Mouse (Mus musculus) spleen, adult 18-20 months (tissue): ENCODE results near the gene Uspl1.

Experiments used
- DNase-seq, 2 experiments: peaks; one replicate each; pipeline ENCODE4 v3.0.0; 2022; ENCODE audit warnings: mixed read lengths in 2 of 2

Gene Uspl1

DNA sequence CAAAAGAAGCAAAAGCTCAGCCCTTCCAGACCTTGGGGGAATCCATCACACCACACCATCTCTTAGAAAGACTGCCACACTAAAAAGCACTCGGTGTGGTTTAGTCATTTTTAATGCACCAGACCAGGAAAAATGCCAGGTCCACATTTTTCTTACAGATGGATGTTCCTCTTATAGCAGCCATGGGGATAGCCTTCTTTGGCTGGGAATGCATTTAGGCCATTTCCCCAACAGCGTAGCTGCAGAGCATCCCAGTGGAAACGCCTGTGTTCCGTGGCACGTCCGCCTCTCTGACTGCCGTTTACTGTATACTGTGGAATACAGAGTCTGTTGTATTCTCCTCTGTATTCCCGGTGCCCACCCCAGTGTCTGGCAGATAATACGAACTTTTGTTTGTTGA, 15.3 kb upstream of the Uspl1 start:
- no peak for DNase-seq

DNA sequence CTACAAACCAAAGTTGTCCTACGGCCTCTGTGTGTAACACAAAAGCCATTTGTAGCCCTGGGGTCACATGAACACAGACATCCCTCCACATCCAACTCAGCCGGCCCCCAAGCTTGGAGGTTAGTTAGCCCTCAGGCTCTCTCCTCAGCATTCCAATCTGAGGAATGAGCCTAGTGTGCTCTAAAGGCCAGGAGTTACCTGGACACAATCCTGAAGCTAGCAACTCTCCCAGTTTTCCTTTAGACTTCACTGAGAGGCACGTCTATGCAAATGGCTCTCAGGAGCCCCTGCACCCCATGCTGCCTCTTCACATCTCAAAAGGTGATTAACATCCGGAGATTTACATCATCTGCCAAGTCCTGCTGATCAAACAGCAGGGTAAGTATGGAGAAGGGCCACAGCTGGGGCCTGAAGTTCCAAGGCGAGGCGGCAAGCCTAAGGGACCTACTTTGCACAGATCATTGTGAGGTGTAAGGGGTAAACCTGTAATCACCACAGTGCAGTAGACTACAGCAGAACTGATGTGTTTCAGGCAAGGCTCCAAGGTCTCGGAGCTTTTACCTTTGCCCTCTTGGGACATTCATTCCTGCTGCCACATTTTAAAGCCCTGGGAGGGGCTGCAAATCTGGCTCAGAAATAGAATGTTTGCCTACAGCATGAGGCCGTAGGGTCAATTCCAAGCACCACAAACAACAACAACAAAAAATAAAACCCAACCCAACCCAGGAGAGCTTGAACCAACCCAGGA, 13.1 kb upstream of the Uspl1 start:
- no peak for DNase-seq

DNA sequence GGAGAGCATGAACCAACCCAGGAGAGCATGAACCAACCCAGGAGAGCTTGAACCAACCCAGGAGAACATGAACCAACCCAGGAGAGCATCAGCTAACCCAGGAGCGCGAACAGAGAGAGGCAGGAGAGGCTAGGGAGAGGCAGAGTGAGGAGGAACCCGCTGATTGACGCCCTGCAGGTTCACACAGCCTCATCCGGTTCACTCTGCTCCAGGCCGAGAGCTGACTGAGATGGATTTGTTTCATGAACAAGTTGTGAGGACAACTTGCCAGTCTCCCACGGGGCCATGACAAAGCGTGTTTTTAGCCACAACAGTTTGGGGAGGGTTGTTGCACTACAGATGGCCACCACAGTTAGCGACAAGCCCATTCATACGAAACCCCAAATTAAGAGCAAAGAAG, 11.9 kb upstream of the Uspl1 start:
- DNase-seq, result no peak

DNA sequence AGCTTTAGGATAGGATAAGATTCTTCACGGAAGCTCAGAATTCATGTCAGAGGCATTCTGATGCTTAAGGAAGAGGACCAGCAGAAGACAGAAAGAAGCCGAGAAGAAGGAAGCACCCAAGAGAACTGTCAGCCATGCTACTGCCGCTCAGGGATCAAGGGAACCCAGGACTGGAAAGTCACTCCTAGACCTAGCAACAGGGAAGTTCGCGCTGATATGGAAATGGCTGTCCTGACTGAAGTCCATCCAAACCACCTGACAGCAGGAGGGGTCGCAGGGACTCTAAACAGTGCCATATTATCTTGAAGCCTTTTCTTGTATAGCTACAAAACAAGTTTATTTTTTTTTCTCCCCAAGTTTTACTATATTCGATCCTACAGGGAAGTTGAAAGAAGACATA, 9.6 kb upstream of the Uspl1 start:
- no peak for DNase-seq

DNA sequence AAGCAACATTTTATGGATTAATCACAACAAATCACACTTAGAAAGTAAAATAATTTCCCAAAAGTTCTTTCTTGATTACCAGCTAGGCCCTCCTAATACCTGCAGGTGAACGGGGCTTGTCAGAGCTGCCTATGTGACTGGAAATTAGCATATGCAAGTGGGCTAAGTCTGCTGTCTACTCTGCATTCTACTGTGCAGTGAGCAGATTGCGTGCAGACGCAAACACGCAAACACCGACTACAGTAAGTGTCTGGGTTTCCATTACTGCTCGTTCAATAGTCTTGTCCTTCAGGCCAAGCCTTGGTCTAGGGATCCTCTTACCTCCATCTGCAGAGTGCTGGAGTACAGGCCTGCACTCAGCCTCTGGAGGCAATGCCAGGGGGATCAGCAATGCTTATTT, 8.4 kb upstream of the Uspl1 start:
- no peak for DNase-seq

DNA sequence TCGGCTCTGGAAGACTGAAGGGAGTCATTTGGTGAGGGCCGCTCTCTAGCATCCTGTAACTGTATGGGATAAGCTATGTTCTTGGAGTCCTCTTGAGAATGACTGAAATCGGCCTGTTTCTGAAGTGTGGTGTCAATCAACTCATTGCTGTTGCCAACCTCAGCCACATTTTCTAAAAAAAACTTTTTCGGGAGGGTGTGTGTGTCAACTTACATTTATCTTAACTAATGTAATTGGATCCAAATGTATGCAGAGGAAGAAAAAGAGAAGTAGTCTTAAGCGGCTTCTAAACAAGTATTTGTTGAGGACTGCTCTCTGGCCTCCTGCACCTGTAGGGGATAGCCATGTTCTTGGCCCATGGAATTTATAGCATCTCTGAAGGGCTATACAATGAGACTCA, 6.1 kb upstream of the Uspl1 start:
- DNase-seq, result no peak

DNA sequence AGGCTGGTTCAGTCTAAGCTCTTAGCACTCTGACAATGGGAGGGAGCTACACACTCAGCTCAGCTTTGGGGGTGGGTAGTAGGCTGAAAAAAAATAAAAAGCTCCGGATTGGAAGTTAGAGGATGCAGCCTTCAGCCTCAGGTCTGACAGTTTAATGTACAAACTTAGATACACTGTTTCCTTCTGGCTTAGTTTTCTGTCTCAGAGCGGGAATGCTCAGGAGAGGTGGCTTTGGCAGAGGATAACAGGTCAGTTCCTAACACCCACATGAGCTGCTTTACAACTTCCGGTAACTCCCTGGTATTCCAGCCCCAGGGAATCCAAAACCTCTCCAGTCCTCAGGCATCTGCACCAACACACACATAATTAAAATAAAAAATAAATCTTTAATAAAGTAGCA, 4.3 kb upstream of the Uspl1 start:
- DNase-seq, result no peak

DNA sequence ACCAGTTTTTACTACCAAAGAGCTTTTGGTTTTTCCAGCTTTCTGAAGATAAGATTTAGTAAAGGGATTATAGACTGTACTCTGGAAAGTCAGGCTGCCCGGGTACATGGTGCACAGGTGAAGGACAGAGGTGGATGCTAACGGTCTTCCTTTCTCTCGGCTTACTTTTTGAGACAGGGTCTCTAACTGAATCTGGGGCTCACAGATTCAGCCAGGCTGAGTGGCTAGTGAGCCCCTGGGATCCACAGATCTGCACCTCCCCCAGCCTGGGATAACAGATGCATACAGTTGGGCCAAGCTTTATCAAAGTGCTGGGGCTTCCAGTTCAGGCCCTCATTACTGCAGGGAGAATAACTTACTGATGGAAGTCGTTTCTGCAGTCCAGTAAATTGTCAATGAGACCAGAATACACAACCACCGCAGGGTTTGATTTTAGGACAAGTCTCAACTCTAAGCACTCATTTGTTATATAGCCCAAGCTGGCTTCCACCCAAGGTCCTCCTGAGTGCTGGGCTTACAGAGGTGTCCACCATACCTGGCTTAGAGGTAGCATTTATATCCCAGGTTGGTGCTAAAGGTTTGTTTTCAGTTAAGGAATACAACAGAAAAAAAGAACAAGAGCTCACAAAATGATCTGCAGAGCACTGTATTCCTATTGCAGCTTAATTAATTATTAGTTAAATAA, 1.8 kb upstream of the Uspl1 start:
- no peak for DNase-seq

DNA sequence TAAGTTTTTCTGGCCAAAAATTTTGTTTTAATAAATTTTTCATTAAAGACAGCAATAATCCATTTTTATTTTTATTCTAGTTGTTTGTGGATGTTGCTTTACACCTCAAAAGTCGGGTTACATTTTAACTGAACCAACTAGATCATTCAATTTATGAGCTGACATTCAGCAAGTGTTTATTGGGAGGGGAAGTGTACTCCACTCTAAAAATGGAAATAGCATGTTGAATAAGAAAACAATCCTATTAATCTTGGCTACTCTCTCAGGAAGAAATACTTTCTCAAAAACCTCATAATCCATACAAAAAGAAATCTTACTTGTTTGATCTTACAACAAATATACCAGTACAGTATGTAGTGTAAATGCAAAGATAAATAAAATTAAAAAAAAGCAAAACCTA, 1.0 kb upstream of the Uspl1 start:
- DNase-seq, result no peak

DNA sequence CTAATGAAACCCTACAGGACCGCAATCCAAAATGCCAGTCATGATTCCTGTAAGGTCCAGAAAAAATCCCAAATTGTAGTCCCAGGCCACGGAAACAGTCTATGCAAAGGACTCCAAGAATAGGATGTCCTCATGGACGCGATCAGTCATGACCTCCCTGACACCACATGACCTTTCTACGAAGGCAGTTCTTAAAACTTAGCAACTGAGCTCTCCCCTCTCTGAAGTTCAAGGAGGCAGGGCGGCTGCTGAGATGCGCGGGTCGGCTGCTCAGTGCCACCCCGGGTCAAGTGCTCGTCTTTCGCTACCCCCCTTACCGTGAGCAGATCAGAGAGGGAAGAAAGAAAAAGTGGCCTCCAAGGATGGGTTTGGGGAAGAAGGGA, 438 bp upstream of the Uspl1 start:
- DNase-seq, result no peak

DNA sequence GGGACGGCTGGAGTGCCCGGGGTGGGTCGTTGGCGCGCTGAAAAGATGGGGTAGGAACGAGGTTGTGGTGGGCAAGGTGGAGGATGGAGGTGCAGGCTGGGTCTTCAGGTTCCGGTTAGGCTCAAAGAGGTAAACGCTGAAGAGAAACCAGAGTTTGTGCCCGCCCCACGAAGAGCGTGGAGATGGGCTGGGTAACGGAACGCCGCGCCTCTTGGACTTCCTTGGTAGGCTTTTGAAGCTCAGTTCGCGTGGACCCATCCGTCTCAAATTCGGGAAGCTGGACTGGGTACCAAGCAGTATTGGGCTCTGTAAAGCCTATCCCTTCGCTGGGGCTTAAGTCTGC, 665 bp downstream of the Uspl1 start:
- DNase-seq, result peak in 1 of 2 experiments; percentile 58

DNA sequence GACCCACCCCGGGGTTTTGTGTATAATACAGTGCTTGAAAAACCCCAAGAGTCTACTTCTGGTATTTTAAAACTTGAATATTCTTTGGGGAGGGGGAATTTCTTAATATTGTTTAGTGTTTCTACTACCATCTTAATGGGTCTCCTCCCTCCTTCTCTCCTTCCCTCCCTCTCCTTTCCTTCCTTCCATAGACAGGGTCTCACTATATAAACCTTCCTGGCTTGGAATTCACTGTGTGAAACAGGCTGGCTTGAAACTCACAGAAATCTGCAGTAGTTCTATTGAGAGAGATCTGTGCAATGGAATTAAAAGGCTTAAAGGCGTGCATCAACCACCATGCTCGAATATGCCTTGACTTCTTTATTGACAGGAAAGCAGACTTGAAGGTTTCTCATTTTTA, 1.7 kb downstream of the Uspl1 start:
- no peak for DNase-seq

DNA sequence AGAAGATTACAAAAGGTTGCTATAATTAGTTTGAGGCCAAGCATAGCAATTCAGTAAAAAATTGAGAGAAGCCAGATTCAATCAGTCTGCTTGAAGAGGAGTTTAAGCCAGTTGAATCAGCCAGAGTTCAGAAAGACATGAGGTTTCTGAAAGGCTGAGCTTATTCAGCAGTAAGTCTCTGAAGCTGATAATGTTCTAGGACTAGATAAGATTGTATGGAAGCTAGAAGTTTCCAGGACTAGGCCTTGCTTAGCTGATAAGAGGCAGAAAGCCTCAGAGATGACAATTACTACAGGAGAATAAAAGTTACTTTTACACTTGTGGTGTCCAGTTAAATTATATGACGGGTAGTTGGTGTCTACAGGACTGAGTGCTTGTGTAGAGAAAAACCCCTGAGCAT, 6.0 kb downstream of the Uspl1 start:
- no peak for DNase-seq

DNA sequence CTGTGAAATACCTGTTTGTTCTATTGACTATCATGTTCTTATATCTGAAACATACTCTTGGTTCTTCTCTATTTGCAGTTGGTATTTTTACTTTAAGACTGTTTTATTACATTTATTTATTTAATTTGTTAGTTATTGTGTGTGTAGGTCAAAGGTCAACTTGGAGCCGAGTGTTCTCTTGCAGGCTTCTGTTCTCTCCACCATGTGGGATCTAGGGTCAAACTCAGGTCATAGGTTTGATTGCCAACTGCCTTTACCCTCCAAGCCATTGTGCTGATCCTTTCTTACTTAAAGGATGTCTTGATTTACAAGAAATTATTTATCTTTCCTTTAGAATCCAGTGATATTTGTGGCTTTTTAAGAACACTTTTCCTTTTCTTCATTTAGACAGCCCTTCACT, 12.5 kb downstream of the Uspl1 start:
- no peak for DNase-seq

DNA sequence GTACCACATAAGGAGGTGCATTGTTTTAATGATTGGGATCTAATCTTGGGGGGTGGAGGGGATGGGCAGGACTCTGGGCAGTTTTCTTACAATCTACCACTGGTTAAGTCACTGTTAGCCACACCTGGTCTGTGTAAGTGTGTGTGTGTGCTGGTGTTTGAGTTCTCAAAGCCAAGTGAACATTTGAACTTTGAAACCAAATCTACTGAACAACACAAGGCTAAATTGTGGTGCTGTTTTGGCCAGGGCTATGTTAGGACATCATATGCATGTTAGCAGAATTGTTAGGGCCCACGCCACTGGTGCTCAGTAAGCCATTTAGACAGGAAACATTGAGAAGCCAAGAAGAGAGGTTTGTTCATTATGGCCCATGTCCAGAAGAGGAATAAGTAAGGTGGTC, 14.6 kb downstream of the Uspl1 start:
- no peak for DNase-seq

DNA sequence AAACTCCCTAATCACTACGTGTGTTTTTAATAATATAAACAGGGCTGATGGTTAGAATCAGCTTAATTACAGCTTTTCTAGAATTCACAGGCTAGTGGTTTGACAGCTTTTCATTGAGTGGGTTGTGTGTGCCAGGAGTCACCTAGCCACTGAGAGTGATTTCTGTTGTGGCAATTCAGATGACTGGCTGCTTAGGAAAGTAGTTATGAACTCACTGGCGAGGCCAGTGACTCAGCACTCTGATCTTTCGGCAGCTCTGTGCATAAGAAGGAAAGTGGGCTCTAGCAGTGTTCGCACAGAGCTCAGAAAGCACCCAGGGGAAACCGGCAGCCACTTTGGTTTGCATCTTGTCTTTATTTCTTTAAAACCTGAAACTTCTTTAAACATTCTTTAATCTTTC, 18.8 kb downstream of the Uspl1 start:
- no peak for DNase-seq

DNA sequence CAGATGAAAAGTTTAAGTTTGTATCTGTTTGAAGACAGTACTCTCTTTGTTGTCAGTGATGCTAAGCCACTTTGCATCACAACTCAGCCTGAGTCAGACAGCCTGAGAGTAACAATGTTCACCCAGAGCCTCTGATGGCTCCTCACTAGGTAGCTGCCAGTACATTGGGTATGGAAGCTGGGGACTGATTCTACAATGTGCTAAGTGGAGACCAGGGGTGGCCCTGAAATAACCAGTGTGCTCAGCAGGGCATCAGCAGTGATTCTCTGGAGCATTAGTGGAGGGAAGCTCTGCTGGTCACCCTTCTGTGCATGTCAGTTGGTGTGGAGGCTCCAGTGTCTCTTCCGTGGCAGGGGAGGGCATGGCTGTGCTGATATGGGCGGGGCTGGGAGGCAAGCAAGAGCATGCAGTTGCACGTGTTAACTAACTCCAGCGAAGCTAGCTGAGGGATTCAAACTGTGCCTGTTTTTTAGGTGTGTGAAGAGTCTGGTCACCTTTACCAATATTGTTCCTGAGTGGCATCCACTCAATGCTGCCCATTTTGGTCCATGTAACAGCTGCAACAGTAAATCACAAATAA, 19.7 kb downstream of the Uspl1 start:
- DNase-seq, result no peak

DNA sequence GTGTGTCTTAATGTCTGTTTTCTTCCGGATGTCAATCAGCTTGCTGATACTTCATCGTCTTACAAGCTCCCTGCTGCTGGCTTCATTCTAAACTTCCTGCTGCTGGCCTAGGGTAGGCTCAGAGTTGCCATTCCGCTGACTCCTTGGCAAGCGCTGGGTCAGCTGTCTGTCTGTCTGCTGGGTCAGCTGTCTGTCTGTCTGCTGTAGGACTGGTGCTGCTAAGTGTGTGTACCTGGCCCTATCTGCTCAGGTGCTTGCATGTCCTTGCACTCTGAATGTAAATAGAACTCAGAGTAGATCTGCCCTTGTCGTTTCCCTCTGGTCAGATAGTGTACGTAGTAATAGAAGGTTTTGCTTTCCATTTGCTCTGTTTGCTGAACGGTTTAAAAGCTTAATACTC, 20.7 kb downstream of the Uspl1 start:
- no peak for DNase-seq

DNA sequence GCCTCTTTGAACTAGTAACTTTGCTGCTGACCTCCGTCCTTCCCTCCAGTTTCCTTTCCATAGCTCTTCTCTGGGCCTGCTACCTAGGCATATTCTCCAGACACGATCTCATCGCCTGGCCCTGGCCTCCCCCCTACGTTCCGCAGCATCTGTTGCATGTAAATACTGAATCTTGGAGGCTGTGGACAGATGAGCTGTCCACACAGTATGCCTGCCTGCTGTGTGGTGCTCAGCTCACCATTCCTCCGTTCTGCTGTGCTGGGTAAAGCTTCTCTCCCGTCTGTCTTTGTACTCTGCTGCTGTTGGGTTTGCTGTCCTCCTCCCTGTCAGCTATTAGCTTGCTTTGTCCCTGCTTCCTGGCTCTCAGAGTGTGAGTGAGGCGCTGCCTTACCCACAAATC, 21.1 kb downstream of the Uspl1 start:
- DNase-seq, result no peak

DNA sequence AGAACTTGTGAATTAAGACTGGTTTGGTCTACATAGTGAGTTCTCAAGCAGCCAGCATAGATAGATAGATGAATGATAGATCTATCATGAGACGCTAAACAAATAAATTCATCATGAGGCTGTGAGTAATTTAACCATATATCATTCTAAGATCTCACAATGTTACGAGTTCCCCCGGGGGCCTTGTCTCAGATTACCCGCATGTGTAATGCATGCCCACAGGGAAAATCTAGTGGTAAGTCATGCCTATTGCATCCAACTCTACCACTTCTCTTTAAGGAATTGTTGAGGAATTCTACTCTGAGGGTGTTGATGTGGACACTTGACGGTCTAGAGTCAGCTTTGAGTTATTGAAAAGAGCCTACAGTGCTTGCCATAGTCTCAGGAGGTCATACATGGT, 22.1 kb downstream of the Uspl1 start:
- no peak for DNase-seq

DNA sequence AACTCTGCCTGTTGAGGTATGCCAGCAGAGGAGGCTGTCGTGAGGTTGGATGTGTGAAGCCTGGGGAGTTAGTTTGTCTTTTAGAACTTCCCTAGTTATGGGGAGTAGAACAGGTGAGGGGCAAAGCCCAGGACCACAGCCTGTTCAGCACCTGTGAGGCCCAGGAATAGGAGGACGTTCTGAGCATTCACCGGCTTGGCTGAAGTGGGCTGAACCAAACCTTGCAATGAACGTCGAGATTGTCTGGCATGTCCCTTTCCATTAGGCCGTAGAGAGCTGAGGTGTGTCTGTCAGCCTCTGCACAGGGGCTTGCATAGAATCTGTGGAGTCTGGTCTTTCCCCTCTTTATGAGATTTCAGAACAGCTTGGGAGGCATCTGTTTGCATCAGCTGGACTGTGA, 23.5 kb downstream of the Uspl1 start:
- DNase-seq, result no peak

DNA sequence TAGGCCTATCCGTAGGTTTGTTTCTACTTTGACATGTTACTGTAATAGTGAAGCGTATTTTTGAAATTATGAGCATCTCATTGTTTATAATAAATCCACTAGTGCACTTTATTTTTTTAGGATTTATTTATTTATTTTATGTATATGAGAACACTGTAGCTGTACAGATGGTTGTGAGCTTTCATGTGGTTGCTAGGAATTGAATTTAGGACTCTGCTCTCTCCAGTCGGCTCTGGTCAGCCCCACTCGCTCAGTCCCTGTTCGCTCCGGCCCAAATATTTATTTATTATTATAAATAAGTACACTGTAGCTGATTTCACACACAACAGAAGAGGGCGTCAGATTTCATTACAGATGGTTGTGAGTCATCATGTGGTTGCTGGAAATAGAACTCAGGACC, 24.6 kb downstream of the Uspl1 start:
- DNase-seq, result no peak

DNA sequence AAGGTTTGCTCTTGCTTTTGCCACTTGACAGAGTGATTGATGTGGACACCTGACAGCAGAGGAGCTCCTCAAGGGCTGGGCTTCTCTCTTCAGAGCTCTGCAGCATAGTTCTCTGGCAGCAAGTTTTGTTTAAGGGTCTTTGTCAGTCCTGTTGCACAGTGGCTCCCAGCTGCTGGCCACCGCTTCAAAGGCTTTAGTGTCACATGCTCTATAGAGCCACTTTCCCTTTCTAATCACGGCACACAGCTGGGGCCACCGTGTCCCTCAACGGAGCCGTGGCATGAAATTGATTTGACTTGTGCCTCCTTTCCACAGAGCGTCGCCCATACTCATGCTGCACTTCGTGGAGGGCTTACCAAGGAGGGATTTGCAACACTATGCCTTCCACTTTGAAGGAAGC, 25.2 kb downstream of the Uspl1 start:
- no peak for DNase-seq

DNA sequence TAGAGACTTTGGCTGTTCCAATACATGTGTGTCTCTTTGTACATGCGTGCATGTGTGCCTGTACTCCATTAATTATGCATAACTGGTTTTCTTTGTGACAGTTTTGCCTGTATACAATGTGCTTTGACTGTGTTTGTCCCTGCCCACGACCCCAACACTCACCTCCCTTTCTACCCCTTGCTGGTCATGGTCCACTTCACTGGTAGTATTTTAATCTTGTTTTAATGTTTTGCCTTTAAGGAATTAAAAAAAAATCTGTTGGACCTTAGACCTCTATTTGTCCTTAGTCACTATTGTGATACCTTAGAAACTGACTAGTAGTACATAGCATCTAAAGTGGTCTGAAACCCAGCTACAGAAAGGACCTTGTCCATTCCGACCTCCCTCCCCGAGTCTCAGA, 26.9 kb downstream of the Uspl1 start:
- no peak for DNase-seq

DNA sequence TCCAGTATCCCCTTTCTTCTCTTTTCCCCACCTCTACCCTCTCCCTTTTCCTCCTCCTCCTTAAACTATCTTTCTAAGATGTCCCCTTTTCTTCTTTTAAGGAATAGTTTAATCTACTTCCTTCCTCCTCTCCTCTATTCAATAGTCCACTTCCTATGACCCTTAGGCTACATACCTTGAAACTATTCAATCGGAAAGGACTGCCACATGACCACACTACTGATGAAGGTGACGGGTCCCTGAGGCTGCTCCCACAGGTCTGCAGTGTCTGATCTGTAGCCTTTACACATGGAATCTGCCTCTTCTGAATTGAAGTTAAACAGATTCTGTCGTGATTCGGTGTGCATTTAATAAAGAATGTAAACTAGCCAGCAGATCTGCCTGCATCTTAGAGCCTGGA, 28.7 kb downstream of the Uspl1 start:
- no peak for DNase-seq
